Mouse (Mus musculus) bone marrow macrophage, adult 2 months (primary cell): Measurements from ENCODE around the gene Gtf2ird2.

ENCODE experiments used
- CTCF ChIP-seq: IDR thresholded peaks from 2 replicates; pipeline ENCODE4 v1.5.1; 2012; ENCODE audit warnings: low read depth, mild to moderate bottlenecking, low read length, moderate library complexity
- POLR2A ChIP-seq: IDR thresholded peaks from 2 replicates; pipeline ENCODE4 v1.6.1; 2012; ENCODE audit warnings: mild to moderate bottlenecking, low read depth, low read length, borderline replicate concordance

DNA sequence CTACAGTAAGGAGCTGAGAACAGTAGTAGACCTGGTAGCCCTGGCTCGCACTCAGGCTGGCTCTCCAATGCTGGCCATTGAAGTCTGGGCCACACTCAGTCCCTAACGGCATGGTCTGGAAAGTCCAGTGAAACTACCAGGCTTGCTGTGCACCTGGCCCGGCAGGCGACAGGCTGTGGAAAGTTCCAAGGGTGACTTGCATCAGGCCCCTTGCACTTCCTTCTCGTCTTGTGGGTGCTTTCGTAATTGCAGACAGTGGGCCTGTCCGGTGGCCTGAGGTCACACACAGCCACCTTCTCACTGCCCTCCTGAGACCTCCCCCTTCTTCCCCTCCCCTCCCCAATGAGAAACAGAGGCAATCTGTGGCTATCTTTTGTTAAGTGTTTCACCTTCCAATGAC, 48.7 kb downstream of the Gtf2ird2 start:
- TF ChIP-seq CTCF (no peak), POLR2A (no peak)
